Mouse (Mus musculus) heart, postnatal 0 days (tissue): ENCODE measurements at regions not wholly inside any gene's neighbourhood (a gene's known extent, or its start where the extent isn't known, plus 50 kb on each side); places are given as distances from the start of the nearest gene placed in this dataset.

Experiments used
- ATAC-seq: fragments of 200-750 bp; cut with Nextera tagmentation; 2 replicates; pipeline ENCODE4 v1.8.0; 2017; ENCODE audit warnings: low read depth, moderate number of reproducible peaks, moderate library complexity; ENCODE audit not compliant: insufficient read depth
- DNase-seq: peaks from one replicate; pipeline ENCODE4 v3.0.0-alpha.2; 2016; ENCODE audit warnings: low spot score
- H3K27ac ChIP-seq: fragments of 300-500 bp; sonication (generic); 2 replicates; pipeline ENCODE4 v1.5.1; 2014; ENCODE audit warnings: low read depth, mild to moderate bottlenecking
- H3K27me3 ChIP-seq: fragments of 300-500 bp; sonication (generic); 2 replicates; pipeline ENCODE4 v1.6.1; 2014; ENCODE audit warnings: low read length, mixed read lengths; ENCODE audit not compliant: control insufficient read depth, insufficient read depth
- H3K36me3 ChIP-seq: fragments of 300-500 bp; sonication (generic); replicated peaks from 2 replicates; pipeline ENCODE4 v1.6.1; 2014; ENCODE audit warnings: low read length, mixed read lengths; ENCODE audit not compliant: control insufficient read depth, insufficient read depth
- H3K4me1 ChIP-seq: fragments of 300-500 bp; sonication (generic); 2 replicates; pipeline ENCODE4 v1.6.1; 2014; ENCODE audit warnings: antibody characterized with exemption; ENCODE audit not compliant: control insufficient read depth, insufficient read depth
- H3K4me2 ChIP-seq: fragments of 300-500 bp; sonication (generic); 2 replicates; pipeline ENCODE4 v1.6.1; 2014; ENCODE audit warnings: low read depth, mild to moderate bottlenecking, low read length, moderate library complexity
- H3K4me3 ChIP-seq: fragments of 300-500 bp; sonication (generic); 2 replicates; pipeline ENCODE4 v1.5.1; 2014; ENCODE audit warnings: low read depth, low read length
- H3K9ac ChIP-seq: fragments of 300-500 bp; sonication (generic); replicated peaks from 2 replicates; pipeline ENCODE4 v1.6.1; 2014; ENCODE audit warnings: low read depth, low read length, mixed read lengths
- H3K9me3 ChIP-seq: fragments of 300-500 bp; sonication (generic); replicated peaks from 2 replicates; pipeline ENCODE4 v1.6.1; 2016; ENCODE audit warnings: low read length; ENCODE audit not compliant: control insufficient read depth
- CTCF ChIP-seq: IDR thresholded peaks from 2 replicates; pipeline ENCODE4 v1.5.1; 2016; ENCODE audit warnings: antibody characterized with exemption, control low read depth, low read depth
- EP300 ChIP-seq: IDR thresholded peaks from 2 replicates; pipeline ENCODE4 v1.6.1; 2016; ENCODE audit warnings: antibody characterized with exemption, low read depth
- WGBS: fragments of 180-500 bp; shearing (Covaris S2); extraction: QIAGEN DNeasy Blood & Tissue Kit; methylation state at CpG from one replicate; pipeline ENCODE4 v1.1.7; 2014; 5-methylcytosine and 5-hydroxymethylcytosine counted together

DNA sequence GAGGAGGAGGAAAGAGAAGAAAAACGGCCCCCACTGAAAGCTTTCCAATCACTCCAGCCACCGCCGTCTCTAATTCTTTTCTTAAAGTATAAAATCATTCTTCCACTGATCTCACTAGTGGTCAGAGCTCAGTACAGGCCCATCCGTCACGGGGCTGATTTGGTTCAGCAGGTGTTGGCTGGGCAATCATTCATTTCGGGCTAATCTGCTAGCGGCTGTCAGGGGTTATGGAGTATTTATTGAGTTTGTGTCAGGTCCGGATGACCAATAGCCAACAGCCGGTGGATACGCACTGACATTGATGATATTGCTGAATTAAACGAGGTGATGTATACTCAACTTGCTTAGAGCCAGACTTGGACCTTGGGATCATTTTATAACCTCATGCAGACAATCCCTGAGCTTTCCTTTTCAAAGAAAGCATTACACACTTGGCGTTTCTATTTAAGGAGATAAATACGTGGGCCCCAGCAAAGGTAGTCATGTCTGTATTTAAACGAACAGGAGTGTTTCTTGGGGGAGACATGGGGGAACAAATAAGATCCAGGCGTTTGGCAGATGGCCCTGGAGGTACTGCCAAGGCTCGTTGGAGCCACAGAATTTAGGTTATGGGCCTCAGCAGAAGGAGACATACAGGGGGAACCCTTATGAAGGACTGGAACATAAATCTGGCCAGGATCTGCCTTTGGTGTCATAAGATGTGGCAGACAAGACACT is 385.1 kb downstream of the Gm45692 start:
- Histone ChIP-seq H3K4me2 (no peak overlapping the region), H3K27ac (no peak overlapping the region), H3K36me3 (no peaks in the 10 kb centered on the region), H3K9ac (no peak overlapping the region), H3K4me1 (peaks cover 9% of the 10 kb centered on the region; the same call in 1 of the 2 replicates), H3K4me3 (no peak overlapping the region), H3K27me3 (no peaks in the 10 kb centered on the region), H3K9me3 (no peaks in the 10 kb centered on the region)
- ATAC-seq (no peak), DNase-seq (no peak)
- TF ChIP-seq EP300 (no peak), CTCF (no peak)
- WGBS = 71% methylated on average over 16 of the region's 16 CpGs

DNA sequence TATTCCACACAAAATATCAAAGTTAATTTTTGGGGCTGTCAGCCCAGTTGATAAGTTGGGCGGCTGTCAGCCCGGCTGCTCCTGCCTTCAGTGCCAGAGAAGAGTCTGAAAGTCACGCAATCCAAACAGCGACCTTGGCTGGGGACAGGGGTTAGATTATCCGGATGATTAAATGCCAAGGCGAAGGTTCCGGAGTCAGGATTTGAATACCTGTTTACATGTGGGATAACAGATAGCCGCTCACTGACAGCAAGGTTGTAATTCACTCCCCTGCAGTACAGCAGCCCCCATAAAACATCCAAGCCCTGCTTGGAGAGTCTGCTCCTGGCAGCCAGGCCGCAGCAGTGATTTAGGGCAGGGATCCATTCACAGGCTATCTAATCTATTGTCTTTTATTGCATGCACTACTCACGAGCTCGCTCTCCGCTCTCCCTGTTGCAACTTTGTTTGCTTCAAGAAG is 388.3 kb downstream of the Gm45692 start:
- Histone ChIP-seq H3K27ac (no peak overlapping the region), H3K9me3 (no peaks in the 10 kb centered on the region), H3K27me3 (no peaks in the 10 kb centered on the region), H3K4me2 (no peak overlapping the region), H3K4me1 (0 out of 2 replicates have a peak, but pooled peaks cover 3% of the 10 kb centered on the region), H3K36me3 (no peaks in the 10 kb centered on the region), H3K4me3 (no peak overlapping the region), H3K9ac (no peak overlapping the region)
- 45% methylated on average over 12 of the region's 12 CpGs for WGBS
- TF ChIP-seq CTCF = no peak
- no peak for TF ChIP-seq EP300
- ATAC-seq (no peak), DNase-seq (no peak)

DNA sequence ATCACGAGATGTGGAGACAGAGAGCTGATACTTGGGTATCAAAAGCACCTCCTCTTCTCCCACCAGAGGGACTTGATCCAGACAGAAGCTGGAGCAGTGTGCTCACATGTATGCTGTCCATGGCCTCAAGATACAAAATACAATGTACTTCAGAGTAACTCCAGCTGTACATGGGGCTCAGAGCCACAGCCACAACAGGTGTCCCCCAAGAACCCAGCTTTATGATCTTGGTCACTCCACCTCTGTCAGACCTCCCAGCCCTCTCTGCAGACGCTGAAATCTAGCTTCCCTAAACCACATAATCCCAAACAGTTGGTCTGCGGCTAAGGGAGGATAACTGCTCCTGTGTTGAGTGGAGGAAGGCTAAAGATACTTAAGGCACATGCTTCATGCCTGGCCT is 389.9 kb downstream of the Gm45692 start:
- no peak overlapping the region for H3K4me3 ChIP-seq

DNA sequence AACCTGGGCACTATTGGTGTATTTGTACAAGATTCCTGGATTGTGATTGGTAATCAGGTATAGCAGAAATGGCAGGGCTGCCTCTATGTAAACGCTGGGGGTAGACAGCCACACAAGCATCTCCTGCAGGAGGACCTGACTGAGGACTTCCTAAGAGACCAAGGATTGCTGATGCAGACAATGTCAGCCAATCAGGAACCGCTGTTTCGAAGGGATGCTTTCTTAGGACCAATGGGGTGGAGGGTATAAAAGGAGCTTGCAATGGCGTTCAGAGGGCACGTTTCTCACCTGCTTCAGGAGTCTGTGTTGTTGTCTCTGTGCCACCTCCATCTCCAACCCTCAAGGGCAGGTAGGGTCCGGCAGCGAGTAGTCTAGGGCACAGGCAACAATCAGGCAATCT is 393.7 kb downstream of the Gm45692 start:
- H3K36me3 ChIP-seq = no peaks in the 10 kb centered on the region
- no peaks in the 10 kb centered on the region for H3K27me3 ChIP-seq
- 78% methylated on average over 7 of the region's 7 CpGs for WGBS
- no peak overlapping the region for H3K4me3 ChIP-seq
- H3K4me1 ChIP-seq = no peaks in the 10 kb centered on the region
- H3K4me2 ChIP-seq = no peak overlapping the region
- H3K9ac ChIP-seq = no peak overlapping the region
- TF ChIP-seq EP300 (no peak), CTCF (no peak)
- no peak overlapping the region for H3K27ac ChIP-seq
- H3K9me3 ChIP-seq = no peaks in the 10 kb centered on the region
- ATAC-seq (no peak), DNase-seq (no peak)

More for the DNA sequence above, 389.9 kb downstream of the Gm45692 start:
- ATAC-seq = no peak
- WGBS = 55% methylated on average over 3 of the region's 3 CpGs
- DNase-seq = no peak
- Histone ChIP-seq H3K9ac (no peak overlapping the region), H3K4me2 (no peak overlapping the region), H3K27ac (no peak overlapping the region), H3K9me3 (no peaks in the 10 kb centered on the region), H3K36me3 (no peaks in the 10 kb centered on the region), H3K27me3 (no peaks in the 10 kb centered on the region), H3K4me1 (no peaks in the 10 kb centered on the region)
- no peak for TF ChIP-seq CTCF
- TF ChIP-seq EP300 = no peak

DNA sequence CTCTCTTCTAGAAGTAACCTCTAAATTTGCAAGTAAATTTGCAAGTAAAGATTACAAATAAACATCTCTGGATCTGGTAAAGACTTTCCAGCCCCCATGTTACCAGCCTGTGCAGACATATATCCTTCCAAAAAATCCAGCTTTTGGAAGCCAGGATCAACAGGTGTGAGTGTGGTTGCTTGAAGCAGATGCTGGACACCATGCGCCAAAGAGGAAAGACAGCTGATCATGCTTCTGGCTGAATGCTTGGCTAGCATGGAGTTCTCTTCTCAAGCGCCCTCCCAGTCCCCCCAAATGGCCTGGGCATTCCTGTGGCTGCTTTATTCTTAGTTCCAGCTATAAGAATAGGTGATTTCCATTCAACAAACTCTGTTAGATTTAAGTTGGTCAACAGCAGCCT is 404.9 kb downstream of the Gm45692 start:
- H3K4me2 ChIP-seq = no peak overlapping the region
- no peaks in the 10 kb centered on the region for H3K27me3 ChIP-seq
- no peak overlapping the region for H3K27ac ChIP-seq
- no peak overlapping the region for H3K4me3 ChIP-seq
- H3K4me1 ChIP-seq = no peaks in the 10 kb centered on the region
- no peaks in the 10 kb centered on the region for H3K36me3 ChIP-seq
- no peak overlapping the region for H3K9ac ChIP-seq
- H3K9me3 ChIP-seq = no peaks in the 10 kb centered on the region
- TF ChIP-seq CTCF = no peak
- TF ChIP-seq EP300 = no peak
- DNase-seq (no peak), ATAC-seq (no peak)
- 90% methylated on average over 2 of the region's 2 CpGs for WGBS
